Mouse (Mus musculus) midbrain, embryonic 13.5 days (tissue): Measurements from ENCODE around the gene Rassf1. TPM values are rescaled to one million over a fixed set of nuclear protein-coding genes. Genes with fewer than 3 reads are reported as not detected.

Source experiments
- ATAC-seq: fragments of 200-750 bp; cut with Nextera tagmentation; 2 replicates; pipeline ENCODE4 v1.8.0; 2017; ENCODE audit warnings: mild to moderate bottlenecking, moderate TSS enrichment, moderate library complexity
- H3K27ac ChIP-seq: fragments of 300-500 bp; sonication (generic); 2 replicates; pipeline ENCODE4 v1.5.1; 2015; ENCODE audit warnings: inconsistent platforms, mild to moderate bottlenecking, moderate library complexity
- H3K27me3 ChIP-seq: fragments of 300-500 bp; sonication (generic); 2 replicates; pipeline ENCODE4 v1.6.1; 2015; ENCODE audit warnings: mild to moderate bottlenecking, inconsistent platforms
- H3K36me3 ChIP-seq: fragments of 300-500 bp; sonication (generic); 2 replicates; pipeline ENCODE4 v1.6.1; 2015; ENCODE audit warnings: mild to moderate bottlenecking, inconsistent platforms
- H3K4me1 ChIP-seq: fragments of 300-500 bp; sonication (generic); replicated peaks from 2 replicates; pipeline ENCODE4 v1.6.1; 2015; ENCODE audit warnings: inconsistent platforms
- H3K4me2 ChIP-seq: fragments of 300-500 bp; sonication (generic); replicated peaks from 2 replicates; pipeline ENCODE4 v1.6.1; 2015; ENCODE audit warnings: moderate library complexity, mild to moderate bottlenecking, inconsistent platforms
- H3K4me3 ChIP-seq: fragments of 300-500 bp; sonication (generic); replicated peaks from 2 replicates; pipeline ENCODE4 v1.5.1; 2015; ENCODE audit warnings: mild to moderate bottlenecking, inconsistent platforms
- H3K9ac ChIP-seq: fragments of 300-500 bp; sonication (generic); replicated peaks from 2 replicates; pipeline ENCODE4 v1.6.1; 2015; ENCODE audit warnings: mild to moderate bottlenecking, inconsistent platforms
- H3K9me3 ChIP-seq: fragments of 300-500 bp; sonication (generic); 2 replicates; pipeline ENCODE4 v1.6.1; 2016; ENCODE audit warnings: mild to moderate bottlenecking, inconsistent platforms
- WGBS: fragments of 180-500 bp; shearing (Covaris S2); methylation state at CpG from one replicate; pipeline ENCODE4 v1.1.7; 2015; 5-methylcytosine and 5-hydroxymethylcytosine counted together
- polyA plus RNA-seq: library from polyadenylated mRNA; unstranded; fragments of >200 nt; fragmentation: Nextera tagmentation; extraction: Ambion mirVana; gene quantifications from 2 replicates; pipeline ENCODE4 v1.2.1, GENCODE M21; 2015

Rassf1 gene
- 38.6 and 39.5 TPM in 2 replicates for polyA plus RNA-seq

DNA sequence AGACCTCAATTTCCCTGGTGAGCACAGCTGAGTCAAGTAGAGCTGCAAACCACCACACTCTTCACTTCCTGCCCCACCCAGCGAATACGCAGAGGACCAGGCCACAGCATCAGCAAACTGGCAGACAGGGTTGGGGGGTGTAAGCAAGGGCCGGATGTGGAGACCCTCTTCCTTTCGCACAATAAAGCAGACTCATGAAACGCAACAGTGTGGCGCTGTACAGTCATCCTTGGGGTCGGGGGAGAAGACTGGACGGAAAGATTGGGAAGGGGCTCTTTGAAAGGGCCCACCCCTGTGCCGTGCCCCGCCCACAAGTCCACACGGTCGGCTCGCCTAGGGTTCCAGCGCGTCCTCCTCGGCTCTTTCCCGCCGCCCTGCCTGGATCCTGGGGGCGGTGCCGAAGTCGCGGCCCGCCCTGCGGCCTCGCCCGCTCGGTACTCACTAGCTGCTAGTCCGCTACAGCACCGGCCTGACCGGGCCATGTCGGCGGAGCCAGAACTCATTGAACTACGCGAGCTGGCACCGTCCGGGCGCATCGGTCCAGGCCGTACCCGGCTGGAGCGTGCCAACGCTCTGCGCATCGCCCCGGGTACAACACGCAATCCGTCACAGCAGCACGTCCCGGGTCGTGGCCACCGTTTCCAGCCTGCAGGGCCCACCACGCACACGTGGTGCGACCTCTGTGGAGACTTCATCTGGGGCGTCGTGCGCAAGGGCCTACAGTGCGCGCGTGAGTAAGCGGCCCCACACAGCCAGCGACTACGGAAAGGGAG, at the start of gene Rassf1:
Rassf1 (plus strand) TSS at position 439 of the 773 bp plus-strand sequence.
- H3K4me3 ChIP-seq: peak within 1 kb of the TSS; percentile 30
- H3K36me3 ChIP-seq: no peaks in the 10 kb centered on the region
- WGBS: under 1% methylated on average over 61 of the region's 63 CpGs
- no peak within 1 kb of the TSS for H3K27ac ChIP-seq
- H3K9ac ChIP-seq: peak within 1 kb of the TSS; percentile 54
- no peak for ATAC-seq
- H3K27me3 ChIP-seq: peaks cover 61% of the 10 kb centered on the region
- peak within 1 kb of the TSS; percentile 53 for H3K4me2 ChIP-seq
- peaks cover 57% of the 10 kb centered on the region for H3K4me1 ChIP-seq
- H3K9me3 ChIP-seq: no peaks in the 10 kb centered on the region

GRCm38 (mm10) chr9:107502131-107502846, 49.1 kb upstream of the Rassf1 start:
- Histone ChIP-seq H3K27me3 (no peaks in the 10 kb centered on the region), H3K9me3 (no peaks in the 10 kb centered on the region), H3K4me2 (no peak overlapping the region), H3K4me3 (no peak overlapping the region), H3K36me3 (peaks cover 17% of the 10 kb centered on the region), H3K4me1 (peaks cover 39% of the 10 kb centered on the region), H3K27ac (no peak overlapping the region), H3K9ac (no peak overlapping the region)
- WGBS: 90% methylated on average over 12 of the region's 12 CpGs
- ATAC-seq: no peak

- Histone ChIP-seq H3K27ac (peak overlapping the region; percentile 68), H3K9ac (0 out of 2 replicates have a peak overlapping the region, but pooled peaks have one; percentile 1), H3K4me3 (no peak overlapping the region), H3K9me3 (no peaks in the 10 kb centered on the region), H3K4me2 (no peak overlapping the region), H3K27me3 (no peaks in the 10 kb centered on the region), H3K4me1 (peaks cover 66% of the 10 kb centered on the region), H3K36me3 (0 out of 2 replicates have a peak, but pooled peaks cover 6% of the 10 kb centered on the region)
- no peak for ATAC-seq
- WGBS: 54% methylated on average over 19 of the region's 19 CpGs
Observed at GRCm38 (mm10) chr9:107504662-107505537, 46.5 kb upstream of the Rassf1 start.

DNA sequence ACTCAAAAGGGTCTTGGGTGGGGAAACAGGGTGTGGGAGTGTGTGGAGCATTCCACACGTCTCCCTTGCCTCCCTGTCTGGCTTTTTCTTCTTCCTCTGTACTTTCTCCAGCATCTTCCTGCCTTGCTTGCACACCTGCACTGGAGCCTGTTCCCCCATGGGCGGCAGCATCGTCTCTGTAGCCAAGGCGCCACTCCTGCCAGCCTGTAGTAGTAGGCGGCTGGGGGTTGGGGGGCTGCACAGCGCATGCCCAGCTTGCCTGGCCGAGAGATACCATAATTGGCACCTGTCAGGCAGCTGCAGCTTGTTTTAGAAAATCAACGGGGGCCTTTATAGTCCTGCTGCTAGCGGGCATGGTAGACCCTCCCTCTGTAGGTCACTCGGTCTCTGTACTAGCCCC, 43.1 kb upstream of the Rassf1 start:
- Histone ChIP-seq H3K36me3 (0 out of 2 replicates have a peak, but pooled peaks cover 3% of the 10 kb centered on the region), H3K4me1 (peaks cover 99% of the 10 kb centered on the region), H3K4me2 (no peak overlapping the region), H3K9me3 (no peaks in the 10 kb centered on the region), H3K27me3 (no peaks in the 10 kb centered on the region), H3K9ac (no peak overlapping the region), H3K4me3 (no peak overlapping the region), H3K27ac (peak overlapping the region; percentile 63)
- 29% methylated on average over 10 of the region's 10 CpGs for WGBS
- peak; percentile 34; the same call in 1 of the 2 replicates for ATAC-seq

GRCm38 (mm10) chr9:107510384-107511100, 40.8 kb upstream of the Rassf1 start:
- Histone ChIP-seq H3K4me3 (no peak overlapping the region), H3K27ac (peak overlapping the region; percentile 82), H3K9ac (no peak overlapping the region), H3K4me2 (no peak overlapping the region), H3K36me3 (0 out of 2 replicates have a peak, but pooled peaks cover 3% of the 10 kb centered on the region), H3K4me1 (peaks cover 87% of the 10 kb centered on the region), H3K9me3 (no peaks in the 10 kb centered on the region), H3K27me3 (no peaks in the 10 kb centered on the region)
- ATAC-seq: no peak
- WGBS: 87% methylated on average over 14 of the region's 14 CpGs

DNA sequence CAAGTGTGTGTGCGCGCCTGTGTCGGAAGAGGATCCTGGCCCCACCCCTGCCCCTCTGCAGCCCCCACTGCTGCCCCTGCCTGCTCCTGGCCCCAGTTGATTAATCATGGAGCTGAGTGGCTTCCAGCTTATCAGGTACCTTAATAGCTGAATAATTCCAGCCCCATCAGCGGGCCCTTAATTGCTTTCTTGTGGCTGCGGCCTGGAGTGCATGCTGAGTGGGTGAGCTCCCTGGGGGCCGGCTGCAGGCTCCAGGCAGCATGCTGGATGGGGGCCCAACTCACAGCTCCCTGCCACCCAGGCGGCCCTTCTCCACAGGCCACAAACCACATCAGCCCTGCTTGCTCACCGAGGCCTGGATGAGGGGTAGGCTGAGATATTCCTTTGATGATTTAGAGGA, 39.9 kb upstream of the Rassf1 start:
- 0 out of 2 replicates have a peak, but pooled peaks cover 5% of the 10 kb centered on the region for H3K36me3 ChIP-seq
- no peak overlapping the region for H3K9ac ChIP-seq
- peak overlapping the region; percentile 82 for H3K27ac ChIP-seq
- H3K4me2 ChIP-seq: no peak overlapping the region
- ATAC-seq: peak; percentile 0; the same call in 1 of the 2 replicates
- H3K4me3 ChIP-seq: no peak overlapping the region
- peaks cover 78% of the 10 kb centered on the region for H3K4me1 ChIP-seq
- no peaks in the 10 kb centered on the region for H3K27me3 ChIP-seq
- WGBS: 52% methylated on average over 8 of the region's 8 CpGs
- H3K9me3 ChIP-seq: no peaks in the 10 kb centered on the region

GRCm38 (mm10) chr9:107512326-107512725, 39.0 kb upstream of the Rassf1 start:
- H3K4me2 ChIP-seq: no peak overlapping the region
- H3K4me1 ChIP-seq: peaks cover 69% of the 10 kb centered on the region
- H3K27ac ChIP-seq: peak overlapping the region; percentile 82
- no peak overlapping the region for H3K9ac ChIP-seq
- no peaks in the 10 kb centered on the region for H3K9me3 ChIP-seq
- no peak for ATAC-seq
- WGBS: 51% methylated on average over 16 of the region's 16 CpGs
- no peak overlapping the region for H3K4me3 ChIP-seq
- H3K27me3 ChIP-seq: no peaks in the 10 kb centered on the region
- H3K36me3 ChIP-seq: peaks cover 11% of the 10 kb centered on the region; the same call in 1 of the 2 replicates

GRCm38 (mm10) chr9:107514303-107514955, 36.9 kb upstream of the Rassf1 start:
- 27% methylated on average over 14 of the region's 14 CpGs for WGBS
- H3K4me1 ChIP-seq: peaks cover 48% of the 10 kb centered on the region

DNA sequence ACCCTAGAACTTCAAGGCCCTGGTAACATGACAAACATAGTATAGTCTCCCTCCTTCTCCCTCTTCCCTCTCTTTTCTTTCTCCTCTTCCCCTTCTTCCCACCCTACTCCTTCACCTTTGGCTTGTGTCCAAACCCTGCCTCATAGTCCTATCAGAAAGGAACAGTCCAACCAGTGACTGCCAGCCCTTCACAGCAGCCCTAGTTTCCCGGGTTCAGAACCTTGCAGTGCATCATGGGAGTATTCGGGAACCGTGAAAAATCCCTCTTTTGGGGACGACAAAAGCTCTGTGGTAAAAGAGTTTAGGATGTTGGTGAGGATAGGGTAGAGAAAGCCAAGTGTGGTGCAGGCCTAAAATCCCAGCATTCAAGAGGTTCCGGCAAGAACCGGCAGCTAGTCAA, 31.0 kb upstream of the Rassf1 start:
- H3K27me3 ChIP-seq: peaks cover 11% of the 10 kb centered on the region
- H3K9ac ChIP-seq: no peak overlapping the region
- no peak overlapping the region for H3K4me2 ChIP-seq
- peaks cover 32% of the 10 kb centered on the region for H3K36me3 ChIP-seq
- peaks cover 28% of the 10 kb centered on the region for H3K4me1 ChIP-seq
- H3K9me3 ChIP-seq: no peaks in the 10 kb centered on the region
- 28% methylated on average over 6 of the region's 6 CpGs for WGBS
- peak overlapping the region; percentile 4 for H3K27ac ChIP-seq
- ATAC-seq: no peak
- no peak overlapping the region for H3K4me3 ChIP-seq

More at GRCm38 (mm10) chr9:107514303-107514955, 36.9 kb upstream of the Rassf1 start:
- peak; percentile 60 for ATAC-seq
- H3K9ac ChIP-seq: no peak overlapping the region
- no peak overlapping the region for H3K4me3 ChIP-seq
- H3K4me2 ChIP-seq: no peak overlapping the region
- H3K27me3 ChIP-seq: no peaks in the 10 kb centered on the region
- peak overlapping the region; percentile 5; the same call in 1 of the 2 replicates for H3K27ac ChIP-seq
- no peaks in the 10 kb centered on the region for H3K9me3 ChIP-seq
- peaks cover 20% of the 10 kb centered on the region for H3K36me3 ChIP-seq

DNA sequence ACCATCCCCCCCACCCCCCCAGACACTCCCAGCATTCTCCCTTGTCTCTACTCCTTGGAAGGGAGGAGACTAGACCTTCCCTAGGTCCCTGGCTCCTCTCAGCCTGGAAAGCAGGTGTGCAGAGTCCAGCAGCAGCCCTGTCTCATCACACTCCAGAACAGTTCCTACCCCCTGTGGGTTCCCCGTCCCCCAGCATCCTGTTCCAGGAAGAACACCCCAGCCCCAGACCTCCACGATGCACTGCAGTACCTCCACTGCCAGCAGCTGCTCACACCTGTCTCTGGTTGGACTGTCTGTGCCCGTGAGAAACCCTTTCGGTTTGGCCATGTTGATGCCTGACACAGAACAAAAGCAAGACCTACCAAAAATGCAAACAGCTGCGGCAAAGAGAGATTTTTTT, 30.2 kb upstream of the Rassf1 start:
- Histone ChIP-seq H3K4me3 (no peak overlapping the region), H3K9ac (no peak overlapping the region), H3K4me2 (no peak overlapping the region), H3K27me3 (peaks cover 20% of the 10 kb centered on the region), H3K4me1 (peaks cover 30% of the 10 kb centered on the region), H3K9me3 (no peaks in the 10 kb centered on the region), H3K36me3 (peaks cover 32% of the 10 kb centered on the region), H3K27ac (peak overlapping the region; percentile 4)
- ATAC-seq: 0 out of 2 replicates have a peak, but pooled peaks have one; percentile 5
- WGBS: 67% methylated on average over 5 of the region's 5 CpGs
